Mouse (Mus musculus) megakaryocyte, embryonic 14.5 days (primary cell): ENCODE measurements around the gene Tnni3.

Experiments used
- FLI1 ChIP-seq: IDR thresholded peaks from 2 replicates; pipeline ENCODE4 v1.6.1; 2012; ENCODE audit warnings: low read length, inconsistent platforms, mixed read lengths
- GATA1 ChIP-seq: IDR thresholded peaks from 3 replicates; pipeline ENCODE4 v1.6.1; 2012; ENCODE audit warnings: mixed read lengths, low read length, inconsistent platforms, borderline replicate concordance

- TF ChIP-seq FLI1 (no peak), GATA1 (no peak)
These were observed 16.8 kb downstream of the Tnni3 start for GRCm38 (mm10) chr7:4507220-4507619.
